Mouse (Mus musculus): Measurements from ENCODE around the gene Lmo3.

DNA sequence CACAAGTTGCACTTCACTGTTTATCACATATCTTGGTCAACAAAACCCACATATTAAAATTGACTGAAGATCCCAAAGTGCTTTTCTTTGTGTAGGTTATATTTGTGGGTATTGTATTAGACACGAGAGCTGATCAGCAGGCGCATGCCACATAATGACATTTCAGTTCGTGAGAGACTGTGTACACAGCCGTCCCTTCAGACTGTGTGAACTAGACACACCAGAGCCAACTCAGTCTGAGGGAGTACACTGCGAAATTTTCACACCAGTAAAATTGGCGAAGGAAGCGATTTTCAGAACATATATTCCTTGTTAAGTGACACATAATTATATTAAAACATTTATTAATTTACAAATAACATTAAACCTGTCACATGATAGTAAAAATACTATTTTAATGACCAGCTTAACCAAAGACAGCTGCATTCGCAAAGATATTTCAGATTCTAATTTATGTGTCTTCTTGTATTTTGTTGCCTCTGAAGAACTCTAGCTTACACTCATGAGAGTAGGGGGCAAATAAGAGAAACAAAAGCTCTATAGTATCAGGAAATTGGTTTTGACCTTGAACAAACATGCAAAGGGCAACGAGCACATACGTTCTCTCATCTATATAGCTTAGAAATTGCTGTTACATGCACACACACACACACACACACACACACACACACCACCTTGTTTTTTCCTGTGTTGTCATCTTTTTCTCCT, 14.4 kb upstream of the Lmo3 start:
- TF ChIP-seq POLR2A (IDR thresholded peaks at IDR 0.05; ENCODE audit: insufficient read depth, low read depth, low read length) (no peak), CTCF (IDR thresholded peaks at IDR 0.05; ENCODE audit: insufficient read depth, low read depth, low read length) (no peak)

All from olfactory bulb, adult 2 months (tissue).